Mouse (Mus musculus) intestine, postnatal 0 days (tissue): ENCODE measurements at regions not wholly inside any gene's neighbourhood (a gene's known extent, or its start where the extent isn't known, plus 50 kb on each side); places are given as distances from the start of the nearest gene placed in this dataset.
"Not testable (repeated sequence)": the region's sequence is repeated elsewhere in the genome, so short reads cannot be mapped to it uniquely, and the experiment has no call there.

Experiments used
- ATAC-seq: fragments of 200-750 bp; cut with Nextera tagmentation; 2 replicates; pipeline ENCODE4 v1.8.0; 2017; ENCODE audit warnings: mild to moderate bottlenecking, moderate TSS enrichment, moderate library complexity
- H3K27ac ChIP-seq: fragments of 300-500 bp; sonication (generic); 2 replicates; pipeline ENCODE4 v1.5.1; 2014; ENCODE audit warnings: mild to moderate bottlenecking, low read depth, low read length, moderate library complexity
- H3K27me3 ChIP-seq: fragments of 300-500 bp; sonication (generic); replicated peaks from 2 replicates; pipeline ENCODE4 v1.6.1; 2014; ENCODE audit warnings: low read length, mixed read lengths; ENCODE audit not compliant: control insufficient read depth, insufficient read depth
- H3K36me3 ChIP-seq: fragments of 300-500 bp; sonication (generic); 2 replicates; pipeline ENCODE4 v1.6.1; 2014; ENCODE audit warnings: mild to moderate bottlenecking, moderate library complexity; ENCODE audit not compliant: control insufficient read depth, insufficient read depth
- H3K4me1 ChIP-seq: fragments of 300-500 bp; sonication (generic); replicated peaks from 2 replicates; pipeline ENCODE4 v1.6.1; 2014; ENCODE audit warnings: antibody characterized with exemption, low read length, mixed read lengths; ENCODE audit not compliant: control insufficient read depth, insufficient read depth
- H3K4me2 ChIP-seq: fragments of 300-500 bp; sonication (generic); replicated peaks from 2 replicates; pipeline ENCODE4 v1.6.1; 2014; ENCODE audit warnings: low read depth, mild to moderate bottlenecking, moderate library complexity
- H3K4me3 ChIP-seq: fragments of 300-500 bp; sonication (generic); 2 replicates; pipeline ENCODE4 v1.5.1; 2014; ENCODE audit warnings: low read depth, low read length
- H3K9ac ChIP-seq: fragments of 300-500 bp; sonication (generic); 2 replicates; pipeline ENCODE4 v1.6.1; 2014; ENCODE audit warnings: mild to moderate bottlenecking, low read depth, low read length
- H3K9me3 ChIP-seq: fragments of 300-500 bp; sonication (generic); 2 replicates; pipeline ENCODE4 v1.6.1; 2016; ENCODE audit warnings: mixed run types; ENCODE audit not compliant: control insufficient read depth
- CTCF ChIP-seq: sonication (generic); IDR thresholded peaks from 2 replicates; pipeline ENCODE4 v1.5.1; 2016; ENCODE audit warnings: low read depth, mild to moderate bottlenecking, control low read depth, antibody characterized with exemption, moderate library complexity
- WGBS: fragments of 180-500 bp; shearing (Covaris S2); extraction: QIAGEN DNeasy Blood & Tissue Kit; methylation state at CpG from one replicate; pipeline ENCODE4 v1.1.7; 2014; 5-methylcytosine and 5-hydroxymethylcytosine counted together

DNA sequence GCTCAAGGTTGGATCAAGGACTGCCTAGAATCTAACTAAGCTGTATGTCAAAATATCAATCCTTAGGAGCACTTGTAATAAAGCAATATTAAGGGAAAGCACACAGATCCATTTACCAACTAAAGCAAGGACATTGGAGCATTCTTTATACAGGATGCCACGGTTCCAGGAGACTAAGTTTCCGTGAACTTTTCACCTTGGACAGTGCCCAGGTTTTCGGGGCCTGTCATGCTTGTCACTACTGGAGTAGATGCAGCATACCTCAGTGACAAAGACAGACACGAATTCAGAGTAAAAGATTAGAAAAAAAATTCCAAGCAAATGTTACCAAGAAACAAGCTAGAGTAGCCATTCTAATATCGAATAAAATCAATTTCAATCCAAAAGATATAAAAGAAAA, 543.6 kb downstream of the Slitrk5 start:
- not testable (repeated sequence) for H3K9ac ChIP-seq, H3K4me2 ChIP-seq, H3K4me3 ChIP-seq, H3K36me3 ChIP-seq, H3K4me1 ChIP-seq, H3K27ac ChIP-seq, H3K9me3 ChIP-seq, H3K27me3 ChIP-seq, ATAC-seq
- 73% methylated on average over 5 of the region's 5 CpGs for WGBS

DNA sequence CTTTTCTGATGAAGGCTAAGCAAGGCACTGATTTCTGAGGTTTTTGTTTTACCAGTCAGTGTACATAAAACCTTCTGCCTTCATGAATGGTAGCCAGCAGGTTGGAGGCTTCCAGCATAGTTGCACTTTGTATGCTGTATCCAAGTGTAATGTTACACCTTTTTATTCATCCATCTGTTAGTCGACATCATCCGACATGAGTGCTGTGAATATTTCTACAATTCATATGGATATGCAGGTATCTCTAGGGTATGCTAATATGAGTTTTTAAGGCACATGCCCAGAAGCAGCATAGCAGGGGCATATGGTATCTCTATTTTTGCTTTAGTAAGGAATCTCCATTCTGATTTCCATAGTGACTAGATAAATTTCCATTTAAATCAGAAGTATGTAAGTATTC, 555.6 kb downstream of the Slitrk5 start:
- Histone ChIP-seq H3K9me3 (no peaks in the 10 kb centered on the region), H3K36me3 (no peaks in the 10 kb centered on the region), H3K27me3 (no peaks in the 10 kb centered on the region), H3K4me3 (no peak overlapping the region), H3K27ac (no peak overlapping the region), H3K4me2 (no peak overlapping the region), H3K4me1 (no peaks in the 10 kb centered on the region), H3K9ac (no peak overlapping the region)
- no peak for TF ChIP-seq CTCF
- WGBS = 91% methylated on average over 2 of the region's 2 CpGs
- ATAC-seq = no peak

DNA sequence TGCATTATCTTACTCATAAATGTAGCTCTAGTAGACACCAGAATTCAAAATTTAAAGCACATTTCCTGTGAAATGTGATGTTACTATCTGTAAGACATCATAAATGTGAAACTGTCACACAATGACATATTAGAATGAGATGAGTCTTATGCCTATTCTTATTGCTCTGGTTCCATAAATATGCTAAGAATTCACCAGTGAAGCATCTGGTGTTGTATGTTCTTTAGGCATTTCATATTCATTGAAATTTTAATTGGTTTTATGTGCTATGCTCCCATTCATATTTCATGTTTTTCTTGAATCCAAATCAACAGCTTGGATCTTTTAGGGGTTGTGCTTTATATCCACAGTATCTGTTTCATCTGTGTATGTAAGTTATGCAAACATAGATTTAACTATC, 564.6 kb downstream of the Slitrk5 start:
- no peaks in the 10 kb centered on the region for H3K36me3 ChIP-seq
- no peaks in the 10 kb centered on the region for H3K27me3 ChIP-seq
- no peaks in the 10 kb centered on the region for H3K4me1 ChIP-seq
- H3K9me3 ChIP-seq = no peaks in the 10 kb centered on the region
- no peak for ATAC-seq
- no peak overlapping the region for H3K4me2 ChIP-seq
- H3K9ac ChIP-seq = no peak overlapping the region
- no peak overlapping the region for H3K27ac ChIP-seq
- no peak for TF ChIP-seq CTCF
- H3K4me3 ChIP-seq = no peak overlapping the region

DNA sequence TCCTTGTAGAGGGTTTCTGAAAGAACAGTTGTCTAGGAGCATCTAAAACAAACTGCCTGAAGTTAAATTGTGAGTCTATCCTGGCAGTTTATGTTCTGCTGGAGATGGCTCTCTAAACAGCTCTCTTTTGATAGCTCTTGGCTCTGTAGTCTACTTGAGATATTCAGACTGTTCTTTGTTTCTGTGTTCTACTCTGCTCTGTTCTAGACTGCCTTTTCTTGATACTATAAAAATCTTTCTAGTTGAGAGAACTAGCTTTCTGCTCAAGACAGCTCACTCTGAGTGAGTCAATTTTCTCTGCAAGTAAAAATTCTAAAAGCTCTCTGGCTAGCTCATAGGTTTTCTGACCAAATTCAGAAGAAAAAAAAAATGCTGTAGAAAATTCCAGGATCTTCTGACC, 573.3 kb downstream of the Slitrk5 start:
- ATAC-seq = no peak
- H3K4me2 ChIP-seq = no peak overlapping the region
- no peaks in the 10 kb centered on the region for H3K9me3 ChIP-seq
- H3K27ac ChIP-seq = no peak overlapping the region
- H3K27me3 ChIP-seq = no peaks in the 10 kb centered on the region
- H3K9ac ChIP-seq = no peak overlapping the region
- no peak overlapping the region for H3K4me3 ChIP-seq
- TF ChIP-seq CTCF = no peak
- H3K4me1 ChIP-seq = no peaks in the 10 kb centered on the region
- H3K36me3 ChIP-seq = no peaks in the 10 kb centered on the region

DNA sequence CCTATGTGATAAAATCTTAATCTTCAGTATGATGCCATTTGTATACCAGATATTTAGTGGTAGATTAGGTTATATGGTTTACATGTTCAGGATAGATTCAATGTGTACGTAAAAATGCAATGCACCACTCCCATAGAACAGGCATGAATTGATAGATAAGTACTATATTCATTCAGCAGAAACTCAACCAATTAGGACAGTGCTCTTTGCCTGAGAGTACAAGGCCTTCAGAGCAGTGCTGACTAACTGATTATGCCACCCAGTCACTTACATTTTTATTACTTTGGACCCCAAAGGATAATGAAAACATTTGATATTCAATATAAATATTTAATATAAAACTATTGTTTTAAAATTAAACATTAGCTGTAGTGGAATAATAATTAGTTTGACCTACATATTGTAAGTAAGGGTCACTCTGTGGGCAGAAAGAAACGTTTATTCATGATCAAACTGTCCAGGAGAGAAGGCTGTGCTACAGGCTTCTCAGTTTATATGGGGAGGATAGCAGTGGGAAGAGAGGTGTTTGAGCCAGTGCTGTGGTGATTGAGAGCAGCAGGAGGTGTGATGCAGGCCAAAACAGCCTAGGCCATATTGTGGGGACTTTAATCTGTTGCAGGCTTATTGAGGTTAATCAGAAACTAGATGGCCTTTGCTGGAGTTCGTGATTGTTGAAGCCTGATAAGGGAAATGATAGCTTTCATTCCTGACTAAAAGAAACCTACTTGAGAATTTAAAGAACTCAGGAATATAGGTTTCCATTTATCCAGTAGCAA, 623.3 kb downstream of the Slitrk5 start:
- H3K4me3 ChIP-seq = no peak overlapping the region
- H3K9ac ChIP-seq = no peak overlapping the region
- H3K27ac ChIP-seq = no peak overlapping the region
- no peaks in the 10 kb centered on the region for H3K27me3 ChIP-seq
- ATAC-seq = 0 out of 2 replicates have a peak, but pooled peaks have one; percentile 38
- no peak overlapping the region for H3K4me2 ChIP-seq
- H3K4me1 ChIP-seq = no peaks in the 10 kb centered on the region
- no peaks in the 10 kb centered on the region for H3K9me3 ChIP-seq
- H3K36me3 ChIP-seq = no peaks in the 10 kb centered on the region
- TF ChIP-seq CTCF = no peak
- 30% methylated on average over 3 of the region's 3 CpGs for WGBS

DNA sequence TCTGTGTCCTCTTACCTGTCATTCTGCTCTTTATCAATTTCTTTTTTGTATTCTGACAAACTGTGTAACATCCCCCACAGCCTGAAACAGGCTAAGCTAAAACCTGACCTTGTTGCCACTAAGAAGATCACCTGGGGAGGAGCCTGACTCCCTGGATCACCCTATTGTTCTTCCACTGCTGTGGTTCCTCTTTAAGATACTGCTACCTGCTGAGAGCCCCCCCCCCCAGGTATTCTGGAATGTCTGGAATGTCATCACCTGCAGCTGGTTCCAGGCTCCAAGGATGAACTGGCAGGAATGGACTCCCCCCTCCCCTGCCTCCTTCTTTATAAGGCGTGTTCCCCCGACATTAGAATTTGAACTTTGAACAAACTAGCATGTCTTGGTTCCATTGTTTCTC, 650.7 kb downstream of the Slitrk5 start:
- Histone ChIP-seq H3K27ac (no peak overlapping the region), H3K36me3 (no peaks in the 10 kb centered on the region), H3K4me1 (no peaks in the 10 kb centered on the region), H3K4me3 (no peak overlapping the region), H3K9ac (no peak overlapping the region), H3K27me3 (no peaks in the 10 kb centered on the region), H3K4me2 (no peak overlapping the region), H3K9me3 (no peaks in the 10 kb centered on the region)
- ATAC-seq = no peak
- 83% methylated on average over 2 of the region's 2 CpGs for WGBS
- TF ChIP-seq CTCF = no peak
